Mouse (Mus musculus) layer of hippocampus, adult 2 months (tissue): ENCODE results near the gene Abcb7. TPM values are rescaled to one million over a fixed set of nuclear protein-coding genes. Genes with fewer than 3 reads are reported as not detected.
A peak's percentile ranks its signal among the peaks of the same experiment; 100 is the strongest.
"Not testable (repeated sequence)": the region's sequence is repeated elsewhere in the genome, so short reads cannot be mapped to it uniquely, and the experiment has no call there.

Experiments
- DNase-seq, 2 experiments: peaks; one replicate each; pipeline ENCODE4 v3.0.0; 2022; ENCODE audit warnings: low spot score in 2 of 2
- H3K27ac ChIP-seq: fragments of 200-600 bp; 2 replicates; pipeline ENCODE4 v1.8.1; 2022
- H3K4me3 ChIP-seq: fragments of 200-600 bp; 2 replicates; pipeline ENCODE4 v1.8.1; 2022; ENCODE audit warnings: mild to moderate bottlenecking
- CTCF ChIP-seq: fragments of 200-600 bp; conservative IDR thresholded peaks from 2 replicates; pipeline ENCODE4 v1.8.1; 2022; ENCODE audit warnings: antibody characterized with exemption, mild to moderate bottlenecking, moderate library complexity
- long read RNA-seq, 2 experiments: library from polyadenylated mRNA; stranded (forward); transcript quantifications; one replicate each; pipeline ENCODE4 v2.0.0; 2021; ENCODE audit warnings: borderline mapping rate in 2 of 2
- total RNA-seq, 2 experiments: library from RNA; stranded (reverse); gene quantifications; 2 replicates each; pipeline ENCODE4 v1.2.3; 2021

Abcb7 gene
- 10 to 100 TPM; 30.4 to 30.8 TPM for total RNA-seq
- long read RNA-seq, experiment 1, full-length matches to known transcripts = 2 of 83 reads
- long read RNA-seq, experiment 1, partial matches to known transcripts = 0 of 83 reads
- long read RNA-seq, experiment 1, other reads (novel, unspliced or antisense) = 81 of 83 reads
- long read RNA-seq, experiment 2, full-length matches to known transcripts = 15 of 21 reads
- long read RNA-seq, experiment 2, partial matches to known transcripts = 1 of 21 reads
- long read RNA-seq, experiment 2, other reads (novel, unspliced or antisense) = 5 of 21 reads

DNA sequence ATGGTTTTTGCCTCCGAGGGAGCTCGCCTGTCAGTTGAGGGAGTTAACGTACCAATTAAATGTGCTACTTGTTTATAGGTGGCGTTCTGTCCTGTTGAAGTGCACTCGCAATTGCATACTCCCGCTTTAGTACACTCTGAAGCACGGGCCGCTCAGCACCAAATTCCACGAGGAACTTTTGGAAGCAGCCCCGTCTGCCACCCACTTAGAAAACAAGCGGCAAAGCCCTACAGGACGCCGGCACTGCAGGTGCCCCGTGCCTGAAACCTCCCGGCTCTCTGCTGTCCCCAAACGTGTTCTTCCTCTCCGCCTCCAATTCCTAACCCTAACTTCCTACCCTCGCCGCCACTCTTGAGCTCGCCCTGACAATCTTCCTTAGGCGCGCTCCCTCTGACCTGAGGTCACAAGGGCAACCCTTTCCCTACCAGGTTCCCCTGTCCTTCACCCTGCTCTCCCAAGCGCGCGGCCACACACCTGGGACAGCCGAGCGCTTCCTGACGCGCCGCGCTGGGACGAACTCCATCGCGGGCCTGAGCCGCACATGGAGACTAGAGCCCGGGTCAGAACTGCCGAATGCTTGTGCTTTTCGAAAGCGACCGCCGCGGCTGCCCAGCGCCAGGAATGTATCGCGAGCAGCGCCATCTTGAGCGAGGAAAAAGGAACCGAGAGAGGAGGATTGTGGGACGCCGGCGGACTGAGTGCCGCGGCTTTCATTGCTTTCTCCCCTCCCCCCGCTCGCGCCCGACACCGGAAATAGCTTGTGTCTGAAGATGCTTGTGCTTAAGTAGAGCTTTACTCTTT is at the start of gene Abcb7:
Gene Abcb7 (minus strand): TSS at position 674 of the 801 bp plus-strand sequence.
- Histone ChIP-seq H3K27ac (peak within 1 kb of the TSS; percentile 92), H3K4me3 (peak within 1 kb of the TSS; percentile 75)
- peak; percentile 81 to 86 for DNase-seq
- TF ChIP-seq CTCF = no peak; the same call in none of the 2 replicates

DNA sequence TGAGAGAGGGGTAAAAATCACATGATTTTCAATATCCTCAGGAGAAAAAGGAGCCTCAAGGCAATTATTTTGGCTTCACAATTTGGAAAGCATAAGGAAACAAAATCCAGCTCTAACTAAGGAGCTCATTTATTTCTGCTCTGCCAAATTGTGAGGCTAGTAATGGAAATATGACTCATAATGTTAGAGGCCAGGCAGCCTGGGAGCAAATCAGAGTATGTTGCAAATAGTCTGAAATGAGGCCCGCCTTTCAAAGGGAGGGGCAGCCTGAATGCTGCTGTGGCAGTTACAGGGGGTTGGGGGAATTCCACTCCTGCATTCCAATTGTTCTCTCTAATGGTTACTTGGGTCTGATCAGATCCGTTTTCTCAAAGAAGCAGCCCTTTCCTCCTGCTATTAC is 48.1 kb upstream of the Abcb7 start:
- TF ChIP-seq CTCF = no peak
- Histone ChIP-seq H3K4me3 (no peak overlapping the region), H3K27ac (no peak overlapping the region)
- DNase-seq = no peak

DNA sequence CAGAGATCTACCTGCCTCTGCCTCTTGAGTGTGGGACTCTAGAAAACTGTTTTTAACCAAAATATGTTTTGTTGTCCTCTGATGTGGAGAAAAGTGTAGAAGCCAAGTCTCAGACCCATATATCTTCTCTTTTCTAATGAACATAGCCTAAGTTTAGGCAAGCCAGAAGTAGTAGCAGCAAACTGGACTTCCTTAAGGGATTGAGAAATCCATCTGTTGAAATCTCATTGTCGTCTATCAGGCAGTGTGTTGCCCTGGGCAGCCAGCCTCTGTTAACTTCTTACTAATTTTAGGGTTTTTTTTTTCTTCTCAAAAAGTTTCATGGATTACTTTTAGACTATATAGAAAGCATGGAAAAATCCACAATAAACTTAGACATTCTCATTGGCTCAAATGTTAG is 38.8 kb upstream of the Abcb7 start:
- no peak overlapping the region for H3K27ac ChIP-seq
- no peak for DNase-seq
- no peak for TF ChIP-seq CTCF
- no peak overlapping the region for H3K4me3 ChIP-seq

DNA sequence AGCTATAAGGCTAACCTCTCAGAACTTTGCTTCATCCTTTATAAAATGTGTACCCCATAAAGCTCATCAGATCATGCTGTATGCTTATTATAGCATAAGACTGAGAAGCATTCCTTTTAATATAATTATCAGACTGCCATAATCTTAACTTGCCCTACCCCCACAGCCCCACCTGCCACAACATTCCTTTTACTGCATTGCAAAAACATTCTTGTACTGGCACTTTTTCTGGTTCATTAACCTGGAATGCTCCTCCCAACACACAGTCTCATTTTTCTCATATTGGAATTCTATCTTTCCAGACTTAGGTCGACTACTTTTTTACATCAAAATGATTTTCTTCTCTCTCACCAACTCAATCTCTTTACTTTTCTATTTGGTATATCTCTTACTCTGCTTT is 19.8 kb upstream of the Abcb7 start:
- H3K27ac ChIP-seq = no peak overlapping the region
- no peak overlapping the region for H3K4me3 ChIP-seq
- no peak for DNase-seq
- TF ChIP-seq CTCF = no peak

DNA sequence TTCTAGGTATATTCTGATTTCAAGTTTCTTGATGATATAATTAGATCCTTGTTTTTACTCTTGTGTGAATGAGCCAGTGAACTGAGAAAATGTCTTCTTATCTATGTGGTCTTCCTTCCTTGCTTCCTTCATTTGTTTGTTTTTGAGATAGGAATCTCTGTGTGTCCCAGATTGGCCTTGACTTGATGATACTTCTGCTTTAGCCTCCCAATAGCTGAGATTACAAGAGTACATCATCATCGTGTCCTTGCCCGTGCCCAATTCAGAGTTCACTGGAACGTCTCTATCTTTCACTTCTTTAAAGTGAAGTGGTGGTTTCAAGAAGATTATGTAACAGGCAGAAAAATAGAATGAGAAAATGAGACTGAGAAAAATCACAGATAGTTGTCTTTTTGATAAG is 14.5 kb upstream of the Abcb7 start:
- no peak for TF ChIP-seq CTCF
- Histone ChIP-seq H3K4me3 (no peak overlapping the region), H3K27ac (no peak overlapping the region)
- DNase-seq = no peak

DNA sequence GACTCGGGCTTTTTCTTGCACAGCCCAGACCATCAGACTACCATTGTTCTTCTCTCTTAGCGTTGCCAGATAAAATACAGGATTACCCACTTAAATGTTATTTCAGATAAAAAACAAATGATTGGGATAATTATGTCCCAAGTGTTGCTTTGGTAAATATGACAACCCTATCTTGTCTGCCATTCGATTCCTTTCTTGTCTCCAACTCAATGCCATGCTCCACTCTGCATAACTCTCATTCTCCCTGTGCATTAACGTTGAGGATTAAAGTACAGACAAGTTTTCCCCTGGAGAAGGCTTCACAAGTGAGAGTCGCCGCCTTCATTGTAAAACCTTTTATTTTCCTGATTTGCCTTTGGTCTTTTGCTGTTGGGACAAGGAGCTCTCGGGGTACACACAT is 339 bp upstream of the Abcb7 start:
- DNase-seq = no peak
- H3K27ac ChIP-seq = peak overlapping the region; percentile 92
- no peak for TF ChIP-seq CTCF
- H3K4me3 ChIP-seq = peak overlapping the region; percentile 75

DNA sequence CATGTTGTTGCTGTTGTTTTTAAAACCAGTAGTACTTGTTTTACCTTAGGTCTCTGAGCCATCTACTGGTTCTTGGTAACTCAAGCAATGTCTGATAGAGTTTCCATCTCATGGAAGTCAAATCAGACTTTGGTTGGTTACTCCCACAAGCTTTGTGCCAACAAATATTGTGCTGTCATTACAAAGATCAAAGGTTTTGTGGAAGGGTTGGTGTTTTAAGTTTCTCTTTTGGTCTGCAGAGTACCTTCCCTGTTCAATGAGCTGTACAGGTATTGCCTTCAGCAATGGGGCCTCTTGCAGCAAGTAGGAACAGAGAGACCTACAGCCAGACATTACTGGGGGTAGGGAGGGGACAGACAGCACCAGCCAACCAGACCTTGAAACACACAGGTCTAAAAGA is 5.5 kb downstream of the Abcb7 start:
- no peak for DNase-seq
- Histone ChIP-seq H3K27ac (no peak overlapping the region), H3K4me3 (no peak overlapping the region)
- no peak for TF ChIP-seq CTCF

DNA sequence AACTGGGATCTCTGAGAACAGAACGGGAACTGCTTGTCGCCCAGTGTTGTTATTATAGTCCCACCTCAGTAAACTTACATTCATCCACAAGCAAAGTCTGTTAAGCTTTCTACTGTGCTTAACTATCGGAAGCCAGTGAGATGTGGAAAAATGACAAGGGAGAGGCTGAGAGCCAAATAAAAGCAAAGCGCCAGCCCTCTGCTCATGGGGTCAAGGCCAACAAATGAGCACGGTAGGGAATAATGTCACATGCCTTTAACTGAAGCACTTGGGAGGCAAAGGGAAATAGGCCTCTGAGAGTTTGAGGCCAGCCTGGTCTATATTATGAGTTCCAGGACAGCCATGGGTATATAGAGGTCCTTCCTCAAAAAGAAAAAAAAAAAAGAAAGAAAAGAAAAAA is 11.2 kb downstream of the Abcb7 start:
- TF ChIP-seq CTCF = no peak
- DNase-seq = no peak
- H3K27ac ChIP-seq = no peak overlapping the region
- no peak overlapping the region for H3K4me3 ChIP-seq

DNA sequence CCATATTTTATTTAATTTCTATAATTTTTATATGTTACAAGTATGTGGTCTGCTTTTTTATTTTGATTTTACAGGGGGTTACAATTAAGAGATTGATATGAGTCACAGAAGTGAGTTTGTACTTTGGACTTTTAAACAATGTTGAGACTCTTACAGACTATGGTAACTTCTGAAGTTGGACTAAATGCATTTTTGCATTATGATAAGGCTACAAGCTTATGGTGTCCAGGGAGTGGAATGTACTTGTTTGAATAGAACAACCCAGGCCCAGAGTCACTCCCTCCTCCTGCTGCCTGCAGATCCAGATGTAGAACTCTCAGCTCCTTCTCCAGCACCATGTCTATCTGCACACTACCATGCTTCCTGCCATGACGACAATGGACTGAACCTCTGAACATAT is 12.5 kb downstream of the Abcb7 start:
- TF ChIP-seq CTCF = no peak
- Histone ChIP-seq H3K27ac (no peak overlapping the region), H3K4me3 (no peak overlapping the region)
- DNase-seq = no peak

DNA sequence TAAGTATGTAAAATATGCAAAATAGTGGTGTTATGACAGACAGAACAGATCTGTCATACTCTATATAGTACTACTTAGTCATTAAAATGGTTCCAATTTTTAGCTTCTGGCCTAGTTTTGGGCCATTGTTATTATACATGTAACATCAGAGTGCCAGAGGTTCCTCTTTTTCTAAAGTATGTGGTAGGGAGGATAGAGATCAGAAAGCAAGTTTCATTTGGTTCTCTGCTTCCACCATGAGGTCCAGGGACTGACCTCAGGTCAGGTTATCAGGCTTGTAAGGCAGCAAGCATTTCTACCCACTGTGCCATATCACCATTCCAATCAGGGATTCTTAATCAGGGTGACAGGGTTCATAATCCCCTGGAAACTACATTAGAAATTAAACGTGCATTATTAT is 16.1 kb downstream of the Abcb7 start:
- no peak for TF ChIP-seq CTCF
- H3K27ac ChIP-seq = no peak overlapping the region
- H3K4me3 ChIP-seq = no peak overlapping the region
- no peak for DNase-seq

DNA sequence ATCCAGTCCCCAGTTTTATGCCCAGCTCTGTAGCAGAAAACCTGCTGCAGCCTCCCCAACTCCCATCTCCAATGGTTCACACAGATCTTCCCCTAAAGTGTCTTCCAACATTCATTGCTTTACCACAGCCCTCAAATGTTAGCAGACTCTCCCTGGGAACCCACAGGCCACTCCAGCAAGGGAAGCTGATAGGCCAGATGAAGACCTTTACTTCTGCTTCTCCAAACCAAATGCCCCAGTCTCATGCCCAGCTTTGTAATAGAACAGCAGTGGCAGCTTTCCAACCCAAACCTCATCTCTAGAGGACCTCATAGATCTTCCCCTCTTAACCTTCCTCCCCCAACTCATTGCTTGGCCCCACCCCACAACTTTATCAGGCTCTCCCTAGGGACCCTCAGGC is 54.0 kb downstream of the Abcb7 start:
- no peak for TF ChIP-seq CTCF

DNA sequence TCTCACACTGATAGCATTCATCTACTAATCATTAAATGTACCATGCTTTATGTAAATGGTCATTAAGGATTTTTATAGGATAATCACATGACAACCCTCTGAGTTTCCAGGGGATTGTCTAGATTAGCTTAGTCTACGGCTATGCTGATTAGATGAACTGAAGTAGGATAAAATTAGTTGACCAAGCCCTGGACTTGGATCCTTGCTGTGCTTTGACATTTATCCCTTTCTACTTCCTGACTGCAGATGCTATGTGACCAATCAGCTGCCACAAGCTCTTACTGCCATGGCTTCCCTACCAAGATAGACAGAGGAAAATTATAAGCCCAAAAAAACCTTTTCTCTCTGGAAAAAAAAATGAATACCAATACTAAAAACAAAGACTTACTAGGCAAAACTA is 57.8 kb downstream of the Abcb7 start:
- DNase-seq = no peak
- no peak for TF ChIP-seq CTCF
- H3K4me3 ChIP-seq = no peak overlapping the region

More for the DNA sequence above, 54.0 kb downstream of the Abcb7 start:
- Histone ChIP-seq H3K27ac (no peak overlapping the region), H3K4me3 (no peak overlapping the region)
- no peak for DNase-seq

DNA sequence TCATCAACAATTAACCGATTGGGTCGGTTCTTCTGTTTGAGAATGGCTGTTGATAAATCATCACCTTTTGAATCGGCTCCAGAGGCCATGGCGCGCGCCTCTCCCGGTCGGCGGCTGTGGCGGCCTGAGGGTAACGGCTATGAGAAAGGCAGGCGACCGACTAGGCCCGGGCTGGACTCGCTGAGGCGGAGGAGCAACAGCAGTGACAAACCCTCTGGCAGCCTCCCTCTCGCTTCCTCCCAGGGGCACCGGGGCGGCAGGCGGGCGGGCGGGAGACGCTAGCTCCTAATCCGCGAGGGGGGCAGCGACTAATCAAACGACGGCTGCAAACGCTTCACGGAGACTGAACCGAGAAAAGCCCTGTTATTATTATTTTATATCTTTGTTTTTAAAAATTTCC is 65.5 kb downstream of the Abcb7 start:
- peak overlapping the region; percentile 74; the same call in 1 of the 2 replicates for H3K27ac ChIP-seq
- DNase-seq = not testable (repeated sequence)
- peak overlapping the region; percentile 37; the same call in 1 of the 2 replicates for H3K4me3 ChIP-seq

More for the DNA sequence above, 57.8 kb downstream of the Abcb7 start:
- no peak overlapping the region for H3K27ac ChIP-seq

DNA sequence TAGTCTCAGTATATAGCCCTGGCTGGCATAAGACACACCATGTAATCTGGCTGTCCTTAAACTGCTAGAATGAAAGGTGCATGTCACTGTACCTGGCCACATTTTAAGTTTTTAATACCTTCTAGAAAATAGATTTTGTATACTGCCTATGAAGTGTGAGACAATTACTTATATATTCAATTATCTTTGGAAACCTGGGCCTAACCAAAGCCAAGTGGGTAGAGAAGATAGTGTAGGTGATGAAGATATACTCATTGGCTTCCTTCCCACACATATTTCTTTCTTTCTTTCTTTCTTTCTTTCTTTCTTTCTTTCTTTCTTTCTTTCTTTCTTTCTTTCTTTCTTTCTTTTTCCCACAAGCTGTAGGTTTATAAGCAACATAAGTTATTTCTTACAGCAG is 121.9 kb downstream of the Abcb7 start:
- no peak for TF ChIP-seq CTCF
- no peak for DNase-seq
- no peak overlapping the region for H3K27ac ChIP-seq
- H3K4me3 ChIP-seq = no peak overlapping the region
